In genomic region chr2:32538461-32538860, GRCm38 (mm10) we compare ENCODE assay signal across 10 mouse cellular contexts. TPM values are rescaled to one million over a fixed set of nuclear protein-coding genes. Genes with fewer than 3 reads are reported as not detected.
A peak's percentile ranks its signal among the peaks of the same experiment; 100 is the strongest.
DNase-seq lines count a peak whose midpoint lies in the region; ATAC-seq and TF ChIP-seq lines count a peak whose summit lies in the region.
"Had no signal": no experiment of that assay in that cellular context is flagged by ENCODE, and none has a peak within 500 bp of the region (broad histone marks: within the 10 kb centered on the region; RNA-seq: fewer than 3 reads in every experiment).

No protein-coding gene starts in this region.

- no peak for ATAC-seq in embryonic facial prominence, embryonic 12.5 days (ENCODE audit: insufficient number of reproducible peaks, insufficient read depth, low FRiP score, low TSS enrichment)
- no peak for ATAC-seq in hindbrain, embryonic 13.5 days (ENCODE audit: low FRiP score)
- ATAC-seq in midbrain, embryonic 13.5 days, result no peak

- no peaks in the 10 kb centered on the region for H3K9me3 ChIP-seq in embryonic facial prominence, embryonic 12.5 days
- no peaks in the 10 kb centered on the region for H3K9me3 ChIP-seq in hindbrain, embryonic 13.5 days
- no peaks in the 10 kb centered on the region for H3K9me3 ChIP-seq in midbrain, embryonic 13.5 days
- H3K9me3 ChIP-seq: megakaryocyte, embryonic 14.5 days had no signal

- no peak for TF ChIP-seq CTCF in kidney, adult 2 months (conservative IDR thresholded peaks at IDR 0.05; ENCODE audit: insufficient read depth, insufficient read length, low read depth, low read length)

- H3K4me2 ChIP-seq in embryonic facial prominence, embryonic 12.5 days (replicated peaks), result peak overlapping the region; percentile 90
- H3K4me2 ChIP-seq in hindbrain, embryonic 13.5 days, result peak overlapping the region; percentile 81
- peak overlapping the region; percentile 71 for H3K4me2 ChIP-seq in midbrain, embryonic 13.5 days (replicated peaks)

- peak; percentile 44 for DNase-seq in kidney, adult 2 months
- no peak for DNase-seq in kidney, postnatal 14 days
- DNase-seq in yolk sac, embryonic 10.5 days (ENCODE audit: low spot score), result no peak
- DNase-seq in testis, postnatal 14 days (ENCODE audit: low spot score), result no peak
- no peak for DNase-seq in embryo, embryonic 11 days
- DNase-seq: thymus, postnatal 25 days had no signal

- H3K9ac ChIP-seq in embryonic facial prominence, embryonic 12.5 days, result no peak overlapping the region
- peak overlapping the region; percentile 96; the same call in 1 of the 2 replicates for H3K9ac ChIP-seq in hindbrain, embryonic 13.5 days
- H3K9ac ChIP-seq in midbrain, embryonic 13.5 days (replicated peaks), result no peak overlapping the region; the same call in 1 of the 2 replicates

- H3K27ac ChIP-seq in kidney, adult 2 months (ENCODE audit: insufficient read depth, low read depth, low read length), result peak overlapping the region; percentile 20
- H3K27ac ChIP-seq in embryonic facial prominence, embryonic 12.5 days, result no peak overlapping the region
- no peak overlapping the region for H3K27ac ChIP-seq in hindbrain, embryonic 13.5 days
- H3K27ac ChIP-seq in midbrain, embryonic 13.5 days, result no peak overlapping the region

- no peaks in the 10 kb centered on the region for H3K27me3 ChIP-seq in kidney, adult 2 months (replicated peaks; ENCODE audit: control insufficient read depth, insufficient read depth, low read length)
- no peaks in the 10 kb centered on the region for H3K27me3 ChIP-seq in embryonic facial prominence, embryonic 12.5 days
- H3K27me3 ChIP-seq in hindbrain, embryonic 13.5 days, result no peaks in the 10 kb centered on the region
- H3K27me3 ChIP-seq in midbrain, embryonic 13.5 days, result no peaks in the 10 kb centered on the region

- H3K36me3 ChIP-seq in kidney, adult 2 months (ENCODE audit: control insufficient read depth, insufficient read depth, low read length), result no peaks in the 10 kb centered on the region
- H3K36me3 ChIP-seq in embryonic facial prominence, embryonic 12.5 days, result no peaks in the 10 kb centered on the region
- no peaks in the 10 kb centered on the region for H3K36me3 ChIP-seq in hindbrain, embryonic 13.5 days
- no peaks in the 10 kb centered on the region for H3K36me3 ChIP-seq in midbrain, embryonic 13.5 days

- peaks cover 49% of the 10 kb centered on the region for H3K4me1 ChIP-seq in kidney, adult 2 months (ENCODE audit: control insufficient read depth, insufficient read depth, low read length)
- H3K4me1 ChIP-seq in embryonic facial prominence, embryonic 12.5 days, result peaks cover 52% of the 10 kb centered on the region
- H3K4me1 ChIP-seq in hindbrain, embryonic 13.5 days (replicated peaks), result peaks cover 87% of the 10 kb centered on the region
- H3K4me1 ChIP-seq in midbrain, embryonic 13.5 days (replicated peaks), result peaks cover 60% of the 10 kb centered on the region

- no peak for TF ChIP-seq POLR2A in kidney, adult 2 months (IDR thresholded peaks at IDR 0.05; ENCODE audit: low read depth, low read length)

- H3K4me3 ChIP-seq in kidney, adult 2 months (ENCODE audit: insufficient read depth, low read depth, low read length), result no peak overlapping the region
- H3K4me3 ChIP-seq in embryonic facial prominence, embryonic 12.5 days, result peak overlapping the region; percentile 79; the same call in 1 of the 2 replicates
- peak overlapping the region; percentile 94 for H3K4me3 ChIP-seq in hindbrain, embryonic 13.5 days
- H3K4me3 ChIP-seq in midbrain, embryonic 13.5 days (replicated peaks), result peak overlapping the region; percentile 94; the same call in 1 of the 2 replicates
- H3K4me3 ChIP-seq: megakaryocyte, embryonic 14.5 days had no signal

- 38% methylated on average over 4 of the region's 4 CpGs for WGBS in kidney, adult 2 months
- WGBS in embryonic facial prominence, embryonic 12.5 days, result 72% methylated on average over 4 of the region's 4 CpGs
- 69% methylated on average over 4 of the region's 4 CpGs for WGBS in hindbrain, embryonic 13.5 days
- 61% methylated on average over 4 of the region's 4 CpGs for WGBS in midbrain, embryonic 13.5 days

RNA-seq across cellular contexts. Expression of gene Fam102a, which starts 3.3 kb away (rescaled TPM):
- polyA plus RNA-seq in kidney, adult 2 months (2012; rRNA removed), result 39.0 and 40.2 TPM in 2 replicates
- polyA plus RNA-seq in embryonic facial prominence, embryonic 12.5 days (2016; fragmentation: Nextera tagmentation; extraction: Ambion mirVana), result 14.2 and 17.0 TPM in 2 replicates
- polyA plus RNA-seq in hindbrain, embryonic 13.5 days (2015; fragmentation: Nextera tagmentation; extraction: Ambion mirVana), result 7.0 and 7.1 TPM in 2 replicates
- polyA plus RNA-seq in midbrain, embryonic 13.5 days (2015; fragmentation: Nextera tagmentation; extraction: Ambion mirVana), result 5.6 and 7.3 TPM in 2 replicates

RNA-seq across cellular contexts. Expression of gene Dpm2, which starts 32.2 kb away (rescaled TPM):
- polyA plus RNA-seq in kidney, adult 2 months (2012; rRNA removed), result 120 and 138 TPM in 2 replicates
- 110 and 113 TPM in 2 replicates for polyA plus RNA-seq in embryonic facial prominence, embryonic 12.5 days (2016; fragmentation: Nextera tagmentation; extraction: Ambion mirVana)
- polyA plus RNA-seq in hindbrain, embryonic 13.5 days (2015; fragmentation: Nextera tagmentation; extraction: Ambion mirVana), result 142 and 145 TPM in 2 replicates
- polyA plus RNA-seq in midbrain, embryonic 13.5 days (2015; fragmentation: Nextera tagmentation; extraction: Ambion mirVana), result 133 and 147 TPM in 2 replicates

RNA-seq across cellular contexts. Expression of gene Pip5kl1, which starts 36.1 kb away (rescaled TPM):
- polyA plus RNA-seq in kidney, adult 2 months (2012; rRNA removed), result 0.14 TPM in 1 of 2 replicates, not detected in the other
- polyA plus RNA-seq in embryonic facial prominence, embryonic 12.5 days (2016; fragmentation: Nextera tagmentation; extraction: Ambion mirVana), result 2.9 and 3.4 TPM in 2 replicates
- polyA plus RNA-seq in hindbrain, embryonic 13.5 days (2015; fragmentation: Nextera tagmentation; extraction: Ambion mirVana), result 9.0 and 9.6 TPM in 2 replicates
- 4.8 TPM in 2 replicates for polyA plus RNA-seq in midbrain, embryonic 13.5 days (2015; fragmentation: Nextera tagmentation; extraction: Ambion mirVana)

RNA-seq across cellular contexts. Expression of gene 9430097D07Rik, which starts 37.0 kb away (rescaled TPM):
- polyA plus RNA-seq in kidney, adult 2 months (2012; rRNA removed), result not detected in 2 replicates
- 0.29 TPM in 1 of 2 replicates, not detected in the other for polyA plus RNA-seq in embryonic facial prominence, embryonic 12.5 days (2016; fragmentation: Nextera tagmentation; extraction: Ambion mirVana)
- 0.53 and 0.56 TPM in 2 replicates for polyA plus RNA-seq in hindbrain, embryonic 13.5 days (2015; fragmentation: Nextera tagmentation; extraction: Ambion mirVana)
- 0.34 and 0.55 TPM in 2 replicates for polyA plus RNA-seq in midbrain, embryonic 13.5 days (2015; fragmentation: Nextera tagmentation; extraction: Ambion mirVana)

RNA-seq across cellular contexts. Expression of gene St6galnac4, which starts 48.4 kb away (rescaled TPM):
- 7.0 and 7.2 TPM in 2 replicates for polyA plus RNA-seq in kidney, adult 2 months (2012; rRNA removed)
- 32.7 and 36.5 TPM in 2 replicates for polyA plus RNA-seq in embryonic facial prominence, embryonic 12.5 days (2016; fragmentation: Nextera tagmentation; extraction: Ambion mirVana)
- polyA plus RNA-seq in hindbrain, embryonic 13.5 days (2015; fragmentation: Nextera tagmentation; extraction: Ambion mirVana), result 22.8 and 23.4 TPM in 2 replicates
- polyA plus RNA-seq in midbrain, embryonic 13.5 days (2015; fragmentation: Nextera tagmentation; extraction: Ambion mirVana), result 15.2 and 16.3 TPM in 2 replicates
